Mouse (Mus musculus): Measurements from ENCODE around the gene Arid3c. TPM values are rescaled to one million over a fixed set of nuclear protein-coding genes. Genes with fewer than 3 reads are reported as not detected.

The Arid3c gene
- total and polyA plus RNA-seq, 3 experiments: not detected

DNA sequence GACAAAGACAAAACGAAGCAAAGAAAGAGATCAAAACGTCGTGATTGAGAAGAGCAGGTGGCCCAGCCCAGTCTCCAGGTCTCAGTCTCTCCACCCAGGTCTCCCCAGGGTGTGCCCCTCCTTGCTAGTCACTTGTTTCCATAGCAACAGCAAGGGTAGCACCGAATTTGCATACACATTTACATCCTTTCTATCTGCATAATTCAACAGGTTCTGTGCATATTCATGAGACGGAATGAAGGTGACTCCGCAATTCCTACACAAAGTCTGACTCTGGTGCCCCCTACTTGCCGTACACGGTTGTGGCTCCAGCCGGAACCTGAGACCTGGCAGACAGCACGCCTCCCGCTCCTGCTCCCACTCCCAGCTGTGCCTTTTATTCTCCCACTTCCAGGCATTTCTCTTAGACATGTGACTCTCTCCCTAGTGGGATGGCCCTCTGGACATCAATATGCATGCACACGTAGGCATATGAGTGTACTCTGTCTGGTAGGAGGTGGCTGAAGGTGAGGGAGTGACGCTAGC lies 23.9 kb downstream of the Arid3c start:
- Histone ChIP-seq H3K79me2 (replicated peaks; ENCODE audit: control insufficient read depth, extremely low read depth, insufficient read depth, poor library complexity, severe bottlenecking) (no peaks in the 10 kb centered on the region), H3K4me2 (ENCODE audit: insufficient read depth, low read depth, poor library complexity, severe bottlenecking) (peak overlapping the region; percentile 33; the same call in 1 of the 2 replicates), H3K27me3 (replicated peaks) (peaks cover 48% of the 10 kb centered on the region), H3K36me3 (replicated peaks in 1 of 2; ENCODE audit: control insufficient read depth in 1 of 2, insufficient read depth in 1 of 2, low read length in 1 of 2) (peaks cover 0 to 14% of the 10 kb centered on the region in 2 experiments), H3K27ac (ENCODE audit: insufficient read depth, low read depth) (no peak overlapping the region), H3K9ac (ENCODE audit: insufficient read depth, low read depth) (no peak overlapping the region), H3K9me3 (replicated peaks; ENCODE audit: low read length) (no peaks in the 10 kb centered on the region), H3K4me3 (replicated peaks in 1 of 3; ENCODE audit: low read depth in 2 of 3, low read length in 2 of 3, poor library complexity in 1 of 3) (peak overlapping the region in 1 of 3 experiments; percentile 21), H3K4me1 (ENCODE audit: control insufficient read depth in 1 of 2, insufficient read depth in 2 of 2) (peaks cover 12 to 30% of the 10 kb centered on the region in 2 experiments)
- peak; percentile 81 for DNase-seq (ENCODE audit: extremely low read depth)
- in situ Hi-C loops (cut with MboI; ENCODE audit: low pct_ligation_motif_present, low pct_unique_long_range_greater_than_20kb, low sequenced_read_pairs) (no loop called here), dilution Hi-C loops (cut with MboI; ENCODE audit: extremely low pct_ligation_motif_present, extremely low pct_unique_long_range_greater_than_20kb, low sequenced_read_pairs) (no loop called here)
- TF ChIP-seq USF1 (IDR thresholded peaks at IDR 0.05; ENCODE audit: low read depth, low read length) (no peak), ETS1 (conservative IDR thresholded peaks at IDR 0.05; ENCODE audit: low read depth, low read length) (0 out of 2 replicates have a peak, but pooled peaks have one; percentile 17), GABPA (IDR thresholded peaks at IDR 0.05; ENCODE audit: insufficient replicate concordance, low read depth, low read length) (no peak), CTCF (conservative IDR thresholded peaks at IDR 0.05 in 1 of 2, IDR thresholded peaks at IDR 0.05 in 1 of 2; ENCODE audit: low read depth in 2 of 2, low read length in 2 of 2) (peak in 1 of 2 experiments; percentile 69; a peak in 2 of 4 replicates), ZC3H11A (IDR thresholded peaks at IDR 0.05; ENCODE audit: low read depth, low read length) (no peak), RAD21 (IDR thresholded peaks at IDR 0.05; ENCODE audit: low read depth, low read length) (peak; percentile 54), MAX (IDR thresholded peaks at IDR 0.05; ENCODE audit: low read length) (peak; percentile 30; the same call in 1 of the 2 replicates), TCF12 (IDR thresholded peaks at IDR 0.05; ENCODE audit: low read depth, low read length) (0 out of 2 replicates have a peak, but pooled peaks have one; percentile 19), MAZ (IDR thresholded peaks at IDR 0.05; ENCODE audit: low read depth, low read length) (0 out of 2 replicates have a peak, but pooled peaks have one; percentile 19), SMC3 (IDR thresholded peaks at IDR 0.05; ENCODE audit: low read depth, low read length) (peak; percentile 50), BHLHE40 (IDR thresholded peaks at IDR 0.05; ENCODE audit: low read depth, low read length) (0 out of 2 replicates have a peak, but pooled peaks have one; percentile 12)

DNA sequence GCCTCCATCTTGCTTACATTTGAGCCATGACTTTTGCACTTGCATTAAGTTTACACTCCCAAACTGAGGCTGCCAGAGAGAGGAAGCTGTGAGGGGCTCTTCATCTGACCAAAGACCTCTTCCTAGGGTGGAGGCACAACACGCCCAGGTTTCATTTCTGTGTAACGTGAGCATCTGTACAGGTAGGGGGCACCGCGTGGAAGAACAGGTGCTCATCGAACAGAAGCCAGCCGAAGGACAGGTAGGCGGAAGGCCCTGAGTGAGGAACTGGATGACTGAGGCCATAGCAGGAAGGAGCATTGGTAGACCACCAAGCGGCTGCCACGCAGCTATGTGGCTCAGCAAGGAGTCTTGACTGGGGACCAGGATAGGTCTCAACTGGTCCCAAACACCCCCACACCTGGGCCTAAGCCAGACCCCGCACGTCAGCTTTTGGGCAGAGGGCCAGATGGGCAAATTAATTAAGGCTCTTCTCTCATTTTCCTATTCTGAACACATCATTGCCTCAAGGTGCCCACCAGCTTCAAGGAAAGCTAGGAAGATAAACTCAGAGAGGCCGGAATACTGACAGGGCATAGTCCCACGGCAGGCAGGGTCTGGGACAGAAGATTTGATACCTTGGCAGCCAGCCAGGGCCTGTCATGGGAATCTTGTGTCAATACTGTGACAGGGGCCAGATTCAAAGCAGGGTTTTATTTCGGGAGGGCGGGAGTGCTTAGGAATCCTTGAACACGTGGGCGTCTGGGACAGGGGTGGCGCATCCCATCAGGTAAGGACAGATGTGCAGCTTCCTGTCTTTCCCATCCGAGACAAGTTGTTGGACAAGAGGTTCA lies 24.8 kb downstream of the Arid3c start:
- dilution Hi-C loops (cut with MboI; ENCODE audit: extremely low pct_ligation_motif_present, extremely low pct_unique_long_range_greater_than_20kb, low sequenced_read_pairs): no loop called here
- Histone ChIP-seq H3K4me3 (replicated peaks in 1 of 3; ENCODE audit: low read depth in 2 of 3, low read length in 2 of 3, poor library complexity in 1 of 3) (no peak overlapping the region), H3K79me2 (replicated peaks; ENCODE audit: control insufficient read depth, extremely low read depth, insufficient read depth, poor library complexity, severe bottlenecking) (no peaks in the 10 kb centered on the region), H3K9me3 (replicated peaks; ENCODE audit: low read length) (no peaks in the 10 kb centered on the region), H3K27me3 (replicated peaks) (peaks cover 48% of the 10 kb centered on the region), H3K36me3 (replicated peaks in 1 of 2; ENCODE audit: control insufficient read depth in 1 of 2, insufficient read depth in 1 of 2, low read length in 1 of 2) (peaks cover 0 to 5% of the 10 kb centered on the region in 2 experiments), H3K27ac (ENCODE audit: insufficient read depth, low read depth) (no peak overlapping the region), H3K4me1 (ENCODE audit: control insufficient read depth in 1 of 2, insufficient read depth in 2 of 2) (peaks cover 7 to 21% of the 10 kb centered on the region in 2 experiments), H3K4me2 (ENCODE audit: insufficient read depth, low read depth, poor library complexity, severe bottlenecking) (no peak overlapping the region), H3K9ac (ENCODE audit: insufficient read depth, low read depth) (no peak overlapping the region)
- no peak for DNase-seq (ENCODE audit: extremely low read depth)
- no peak for TF ChIP-seq NRF1 (IDR thresholded peaks at IDR 0.05; ENCODE audit: low read depth, low read length)
- no peak for TF ChIP-seq JUND (conservative IDR thresholded peaks at IDR 0.05; ENCODE audit: low read depth, low read length)
- TF ChIP-seq EP300 (IDR thresholded peaks at IDR 0.05; ENCODE audit: low read length): no peak
- TF ChIP-seq GABPA (IDR thresholded peaks at IDR 0.05; ENCODE audit: insufficient replicate concordance, low read depth, low read length): no peak
- TF ChIP-seq MAFK (IDR thresholded peaks at IDR 0.05; ENCODE audit: insufficient replicate concordance, low read length): no peak
- no peak for TF ChIP-seq MAZ (IDR thresholded peaks at IDR 0.05; ENCODE audit: low read depth, low read length)
- TF ChIP-seq UBTF (IDR thresholded peaks at IDR 0.05; ENCODE audit: low read depth, low read length): no peak
- TF ChIP-seq BHLHE40 (IDR thresholded peaks at IDR 0.05; ENCODE audit: low read depth, low read length): no peak
- TF ChIP-seq TBP (conservative IDR thresholded peaks at IDR 0.05; ENCODE audit: low read depth, low read length): no peak
- TF ChIP-seq IRF4 (IDR thresholded peaks at IDR 0.05; ENCODE audit: low read depth, low read length): no peak
- TF ChIP-seq TCF12 (IDR thresholded peaks at IDR 0.05; ENCODE audit: low read depth, low read length): no peak
- TF ChIP-seq MXI1 (IDR thresholded peaks at IDR 0.05; ENCODE audit: low read depth, low read length): no peak
- TF ChIP-seq CHD2 (IDR thresholded peaks at IDR 0.05; ENCODE audit: low read length): no peak
- TF ChIP-seq USF1 (IDR thresholded peaks at IDR 0.05; ENCODE audit: low read depth, low read length): no peak
- TF ChIP-seq MAX (IDR thresholded peaks at IDR 0.05; ENCODE audit: low read length): no peak
- no peak for TF ChIP-seq ELF1 (IDR thresholded peaks at IDR 0.05; ENCODE audit: low read depth, low read length)
- TF ChIP-seq ZKSCAN1 (IDR thresholded peaks at IDR 0.05; ENCODE audit: borderline replicate concordance, low read depth, low read length): no peak
- TF ChIP-seq NELFE (IDR thresholded peaks at IDR 0.05; ENCODE audit: low read depth, low read length): no peak
- no peak for TF ChIP-seq JUN (IDR thresholded peaks at IDR 0.05; ENCODE audit: insufficient read depth, low read depth, low read length)
- in situ Hi-C loops (cut with MboI; ENCODE audit: low pct_ligation_motif_present, low pct_unique_long_range_greater_than_20kb, low sequenced_read_pairs): no loop called here

All from CH12.LX (cell line).